Mouse (Mus musculus): Measurements from ENCODE around the gene Appl2. TPM values are rescaled to one million over a fixed set of nuclear protein-coding genes. Genes with fewer than 3 reads are reported as not detected.
"Not testable (repeated sequence)": the region's sequence is repeated elsewhere in the genome, so short reads cannot be mapped to it uniquely, and the experiment has no call there.

Appl2 gene
- 30.5 and 31.1 TPM in 2 replicates for polyA plus RNA-seq (2011; ENCODE audit: insufficient read length, low read depth, missing spikeins)

DNA sequence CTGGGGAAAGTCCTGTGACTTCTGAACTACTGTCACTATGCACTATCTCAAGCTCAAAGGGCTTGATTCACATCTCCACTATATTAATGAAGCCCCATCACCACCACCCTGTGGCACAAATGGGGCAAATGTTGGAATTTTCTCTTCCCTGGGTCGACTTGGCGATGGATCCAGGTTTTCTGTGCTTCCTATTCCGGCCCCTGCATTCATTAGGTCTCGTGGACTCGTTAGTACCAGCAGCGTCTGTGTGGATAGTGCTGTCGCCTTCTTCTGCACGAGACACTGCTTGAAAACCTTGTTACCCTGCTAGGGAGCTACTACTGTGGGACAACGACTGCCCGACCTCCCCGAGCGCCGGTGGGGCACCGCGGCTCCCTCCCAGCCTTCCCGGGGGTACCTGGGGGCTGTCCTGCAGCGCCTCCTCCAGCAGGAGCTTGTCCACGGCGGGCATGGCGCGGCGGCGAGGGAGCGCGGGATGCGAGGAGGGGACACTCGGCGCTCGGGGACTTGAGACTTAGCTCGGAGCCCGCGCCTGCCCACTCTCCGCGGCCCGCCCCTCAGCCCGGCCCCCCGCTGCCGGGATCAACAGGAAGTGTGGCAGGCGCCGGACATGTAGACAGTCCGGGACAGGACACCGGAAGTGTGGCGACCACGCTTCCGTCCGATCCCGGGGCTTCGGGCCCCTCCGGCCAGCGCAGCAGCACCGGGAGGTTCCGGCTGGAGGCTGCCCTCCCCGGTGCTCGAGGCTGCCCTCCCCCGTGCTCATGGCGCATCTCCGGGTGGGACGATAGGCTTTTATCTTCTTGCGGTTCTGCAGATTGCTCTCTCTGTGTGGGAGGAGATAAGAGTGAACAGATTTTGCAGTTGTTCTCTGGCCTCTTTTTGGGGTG lies at the start of gene Appl2:
TSS of gene Appl2 (minus strand) at position 608 of the 890 bp plus-strand sequence.
- peak within 1 kb of the TSS; percentile 63 for H3K4me3 ChIP-seq (ENCODE audit: insufficient read depth, low read length)
- TF ChIP-seq POLR2A (IDR thresholded peaks at IDR 0.05; ENCODE audit: low read depth, low read length), result peak; percentile 76
- TF ChIP-seq CTCF (IDR thresholded peaks at IDR 0.05; ENCODE audit: borderline replicate concordance, insufficient read depth, low read length), result no peak
- H3K4me1 ChIP-seq (ENCODE audit: control insufficient read depth, insufficient read depth, low read length), result no peaks in the 10 kb centered on the region
- no peak within 1 kb of the TSS for H3K27ac ChIP-seq (ENCODE audit: insufficient read depth, low read length)

DNA sequence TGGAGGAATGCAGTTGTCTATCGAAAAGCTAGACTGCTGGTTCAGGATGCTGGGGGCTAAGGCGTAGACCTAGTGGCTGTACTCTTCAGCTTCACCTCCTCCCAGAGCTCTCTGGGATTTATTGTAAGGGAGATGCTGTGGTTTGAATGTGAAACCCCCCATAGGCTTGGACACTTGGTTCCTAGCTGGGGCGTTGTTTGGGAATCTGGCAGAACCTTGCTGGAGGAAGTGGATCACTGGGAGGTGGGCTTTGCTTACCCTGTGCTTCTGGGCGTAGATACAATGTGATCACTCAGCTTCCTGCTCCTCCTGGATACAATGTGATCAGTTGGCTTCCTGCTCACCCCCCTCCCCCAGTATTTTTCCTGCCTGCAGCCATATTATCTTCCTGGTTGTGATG lies 47.7 kb upstream of the Appl2 start:
- Histone ChIP-seq H3K4me1 (ENCODE audit: control insufficient read depth, insufficient read depth, low read length) (no peaks in the 10 kb centered on the region), H3K4me3 (ENCODE audit: insufficient read depth, low read length) (no peak overlapping the region), H3K27ac (ENCODE audit: insufficient read depth, low read length) (no peak overlapping the region)
- TF ChIP-seq POLR2A (IDR thresholded peaks at IDR 0.05; ENCODE audit: low read depth, low read length) (no peak), CTCF (IDR thresholded peaks at IDR 0.05; ENCODE audit: borderline replicate concordance, insufficient read depth, low read length) (no peak)

DNA sequence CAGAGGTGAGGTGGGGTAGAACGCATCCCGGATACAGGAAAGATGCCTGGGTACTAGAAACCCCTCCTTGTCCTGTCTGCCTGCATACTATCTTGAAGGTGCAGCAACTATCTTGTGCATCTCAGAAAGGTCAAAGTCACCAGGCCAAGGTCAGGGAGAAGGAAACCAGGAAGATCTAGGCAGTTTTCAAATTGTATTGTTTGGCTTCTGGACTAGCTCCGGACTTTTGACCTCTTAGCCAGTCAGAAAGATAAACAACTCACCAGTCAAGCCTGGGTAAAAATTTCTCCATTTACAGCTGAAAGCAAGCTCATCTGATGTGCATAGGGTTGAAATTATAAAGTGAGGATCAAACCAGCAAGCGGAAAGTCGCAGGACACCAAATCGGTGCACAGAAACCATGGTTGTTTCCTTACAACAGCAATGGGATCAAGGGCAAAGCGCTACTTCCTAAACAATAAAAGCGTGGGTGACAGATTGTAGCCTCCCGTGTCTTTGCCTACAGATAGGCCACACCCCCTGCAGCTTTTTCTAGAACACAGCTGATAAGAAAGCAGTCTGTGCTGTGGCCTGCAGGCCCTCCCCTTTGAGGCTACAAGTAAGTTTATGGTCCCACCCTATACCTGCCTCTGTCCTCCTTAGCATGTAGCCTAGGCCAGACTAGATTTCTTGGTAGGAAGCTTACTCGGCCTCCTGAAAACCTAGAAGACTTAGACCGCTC lies 43.8 kb upstream of the Appl2 start:
- no peak for TF ChIP-seq CTCF (IDR thresholded peaks at IDR 0.05; ENCODE audit: borderline replicate concordance, insufficient read depth, low read length)
- no peak for TF ChIP-seq POLR2A (IDR thresholded peaks at IDR 0.05; ENCODE audit: low read depth, low read length)
- no peak overlapping the region for H3K27ac ChIP-seq (ENCODE audit: insufficient read depth, low read length)
- no peak overlapping the region for H3K4me3 ChIP-seq (ENCODE audit: insufficient read depth, low read length)
- H3K4me1 ChIP-seq (ENCODE audit: control insufficient read depth, insufficient read depth, low read length), result no peaks in the 10 kb centered on the region

DNA sequence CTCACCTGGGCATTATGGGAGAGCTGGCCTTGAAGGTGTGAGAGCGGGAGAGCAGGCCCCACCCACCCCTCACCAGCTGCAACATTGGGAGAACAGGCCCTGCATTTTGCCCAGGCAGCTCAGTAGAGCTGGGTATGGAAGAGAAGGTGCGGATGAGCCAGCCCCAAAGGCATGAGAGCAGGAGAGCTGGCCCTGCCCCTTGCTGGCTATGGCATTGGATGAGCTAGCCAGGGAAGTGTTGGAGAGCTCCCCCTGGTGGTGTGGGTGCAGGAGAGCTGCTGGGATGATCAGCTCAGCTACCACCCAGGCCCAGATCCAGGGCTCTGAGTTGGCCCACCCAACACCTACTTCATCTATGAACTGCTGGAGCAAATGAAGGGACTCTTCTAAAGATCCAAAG lies 39.7 kb upstream of the Appl2 start:
- H3K27ac ChIP-seq (ENCODE audit: insufficient read depth, low read length), result no peak overlapping the region
- H3K4me1 ChIP-seq (ENCODE audit: control insufficient read depth, insufficient read depth, low read length), result no peaks in the 10 kb centered on the region
- H3K4me3 ChIP-seq (ENCODE audit: insufficient read depth, low read length), result no peak overlapping the region
- TF ChIP-seq CTCF (IDR thresholded peaks at IDR 0.05; ENCODE audit: borderline replicate concordance, insufficient read depth, low read length) (no peak), POLR2A (IDR thresholded peaks at IDR 0.05; ENCODE audit: low read depth, low read length) (no peak)

DNA sequence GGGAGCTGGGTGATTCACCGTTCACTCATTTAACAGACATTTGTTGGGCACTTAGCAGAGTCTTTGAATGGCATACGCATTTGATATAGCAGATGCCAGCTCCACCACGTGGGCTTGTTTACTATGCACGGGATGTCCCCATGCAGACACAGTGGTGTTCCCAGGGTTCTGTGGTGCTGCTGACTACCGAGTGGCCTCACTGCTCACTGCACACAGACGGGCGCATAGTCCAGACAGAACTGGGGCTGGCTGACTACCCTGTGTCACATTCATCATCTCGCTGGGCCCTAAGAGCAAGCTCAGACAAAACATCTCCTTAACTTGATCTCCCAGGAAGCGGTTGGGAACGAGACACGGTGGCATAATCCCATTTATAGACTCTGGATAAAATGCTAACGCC lies 32.8 kb upstream of the Appl2 start:
- H3K4me1 ChIP-seq (ENCODE audit: control insufficient read depth, insufficient read depth, low read length), result no peaks in the 10 kb centered on the region
- no peak for TF ChIP-seq CTCF (IDR thresholded peaks at IDR 0.05; ENCODE audit: borderline replicate concordance, insufficient read depth, low read length)
- H3K4me3 ChIP-seq (ENCODE audit: insufficient read depth, low read length), result no peak overlapping the region
- no peak overlapping the region for H3K27ac ChIP-seq (ENCODE audit: insufficient read depth, low read length)

DNA sequence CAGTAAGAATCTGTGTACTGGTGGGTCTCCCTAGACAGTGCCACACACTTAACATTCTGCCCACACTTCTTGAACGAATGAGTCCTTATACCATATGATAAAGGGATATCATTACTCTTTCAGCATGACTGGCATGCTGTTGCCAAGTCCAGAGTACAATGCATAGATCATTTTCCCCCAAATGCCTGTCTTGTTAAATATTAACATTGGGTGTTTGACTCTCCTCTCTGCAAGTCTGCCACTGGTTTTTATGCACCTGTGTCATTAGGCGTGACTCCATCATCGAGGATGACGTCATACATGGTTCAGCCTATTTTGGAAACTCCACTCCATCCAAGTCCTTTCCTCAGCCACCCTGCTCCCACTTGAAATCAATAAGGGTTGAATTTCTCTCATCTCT lies 18.0 kb upstream of the Appl2 start:
- no peaks in the 10 kb centered on the region for H3K4me1 ChIP-seq (ENCODE audit: control insufficient read depth, insufficient read depth, low read length)
- TF ChIP-seq POLR2A (IDR thresholded peaks at IDR 0.05; ENCODE audit: low read depth, low read length) (no peak), CTCF (IDR thresholded peaks at IDR 0.05; ENCODE audit: borderline replicate concordance, insufficient read depth, low read length) (no peak)
- H3K4me3 ChIP-seq (ENCODE audit: insufficient read depth, low read length), result no peak overlapping the region
- H3K27ac ChIP-seq (ENCODE audit: insufficient read depth, low read length), result no peak overlapping the region

DNA sequence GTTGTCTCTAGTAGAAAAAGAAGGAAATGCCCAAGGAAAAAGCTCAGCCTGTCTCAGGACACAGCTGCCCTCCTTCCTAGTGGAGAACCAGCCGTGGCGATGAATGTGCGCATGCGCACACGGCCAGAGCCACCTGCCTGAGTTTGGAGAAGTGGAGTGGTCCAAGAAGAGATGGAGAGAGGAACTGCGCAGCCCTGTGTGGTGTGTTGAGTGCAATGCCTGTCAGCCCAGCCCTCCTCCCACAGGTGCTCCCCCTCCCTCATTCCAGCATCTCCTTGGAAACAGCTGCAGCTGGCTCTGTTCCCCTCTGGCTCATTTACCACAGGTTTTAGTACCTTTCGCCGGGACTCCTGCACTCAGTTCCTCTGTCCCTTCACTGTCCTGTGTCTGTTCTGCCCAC lies 13.4 kb upstream of the Appl2 start:
- Histone ChIP-seq H3K4me1 (ENCODE audit: control insufficient read depth, insufficient read depth, low read length) (no peaks in the 10 kb centered on the region), H3K27ac (ENCODE audit: insufficient read depth, low read length) (no peak overlapping the region), H3K4me3 (ENCODE audit: insufficient read depth, low read length) (no peak overlapping the region)
- TF ChIP-seq POLR2A (IDR thresholded peaks at IDR 0.05; ENCODE audit: low read depth, low read length) (no peak), CTCF (IDR thresholded peaks at IDR 0.05; ENCODE audit: borderline replicate concordance, insufficient read depth, low read length) (no peak)

DNA sequence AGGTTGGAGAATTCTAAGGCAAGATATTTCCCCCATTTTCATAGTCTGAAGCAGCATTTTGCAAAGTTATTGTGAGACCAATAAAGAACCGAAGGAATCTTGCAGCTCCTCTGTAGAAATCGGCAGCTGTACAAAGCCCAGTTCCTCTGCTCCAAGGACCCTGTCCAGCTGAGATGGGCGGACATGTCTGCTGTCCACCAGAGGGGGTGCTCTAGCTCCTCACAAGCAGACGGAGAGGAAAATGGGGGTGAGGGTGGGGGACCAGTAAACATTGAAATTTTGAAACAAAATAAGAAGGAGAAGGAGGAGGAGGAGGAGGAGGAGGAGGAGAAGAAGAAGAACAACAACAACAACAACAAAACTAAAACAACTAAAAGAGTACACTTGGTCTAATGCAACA lies 12.1 kb upstream of the Appl2 start:
- no peak overlapping the region for H3K4me3 ChIP-seq (ENCODE audit: insufficient read depth, low read length)
- no peaks in the 10 kb centered on the region for H3K4me1 ChIP-seq (ENCODE audit: control insufficient read depth, insufficient read depth, low read length)
- no peak for TF ChIP-seq POLR2A (IDR thresholded peaks at IDR 0.05; ENCODE audit: low read depth, low read length)
- TF ChIP-seq CTCF (IDR thresholded peaks at IDR 0.05; ENCODE audit: borderline replicate concordance, insufficient read depth, low read length), result peak; percentile 23; the same call in 1 of the 2 replicates

DNA sequence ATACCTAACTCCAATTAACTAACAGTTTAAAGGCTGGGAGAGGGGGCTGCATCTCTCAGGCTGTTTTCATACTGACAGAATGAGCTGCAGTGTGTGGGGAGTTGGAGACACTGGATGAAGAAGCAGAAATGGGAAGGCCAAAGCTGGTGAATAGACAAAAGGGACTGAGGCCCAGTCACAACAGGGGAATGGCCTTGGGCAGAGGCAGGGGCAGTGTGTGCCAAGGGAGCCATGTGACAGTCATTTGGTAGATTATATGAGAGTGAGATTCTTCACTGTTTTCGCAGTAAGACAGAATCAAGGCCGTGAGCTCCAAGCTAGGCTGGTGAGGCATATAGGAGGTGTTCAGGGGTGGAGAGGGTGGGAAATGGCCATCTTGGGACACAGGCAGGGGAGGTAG lies 6.1 kb upstream of the Appl2 start:
- TF ChIP-seq CTCF (IDR thresholded peaks at IDR 0.05; ENCODE audit: borderline replicate concordance, insufficient read depth, low read length) (no peak), POLR2A (IDR thresholded peaks at IDR 0.05; ENCODE audit: low read depth, low read length) (no peak)
- Histone ChIP-seq H3K27ac (ENCODE audit: insufficient read depth, low read length) (no peak overlapping the region), H3K4me3 (ENCODE audit: insufficient read depth, low read length) (no peak overlapping the region), H3K4me1 (ENCODE audit: control insufficient read depth, insufficient read depth, low read length) (no peaks in the 10 kb centered on the region)

More for the DNA sequence above, 12.1 kb upstream of the Appl2 start:
- H3K27ac ChIP-seq (ENCODE audit: insufficient read depth, low read length), result no peak overlapping the region

DNA sequence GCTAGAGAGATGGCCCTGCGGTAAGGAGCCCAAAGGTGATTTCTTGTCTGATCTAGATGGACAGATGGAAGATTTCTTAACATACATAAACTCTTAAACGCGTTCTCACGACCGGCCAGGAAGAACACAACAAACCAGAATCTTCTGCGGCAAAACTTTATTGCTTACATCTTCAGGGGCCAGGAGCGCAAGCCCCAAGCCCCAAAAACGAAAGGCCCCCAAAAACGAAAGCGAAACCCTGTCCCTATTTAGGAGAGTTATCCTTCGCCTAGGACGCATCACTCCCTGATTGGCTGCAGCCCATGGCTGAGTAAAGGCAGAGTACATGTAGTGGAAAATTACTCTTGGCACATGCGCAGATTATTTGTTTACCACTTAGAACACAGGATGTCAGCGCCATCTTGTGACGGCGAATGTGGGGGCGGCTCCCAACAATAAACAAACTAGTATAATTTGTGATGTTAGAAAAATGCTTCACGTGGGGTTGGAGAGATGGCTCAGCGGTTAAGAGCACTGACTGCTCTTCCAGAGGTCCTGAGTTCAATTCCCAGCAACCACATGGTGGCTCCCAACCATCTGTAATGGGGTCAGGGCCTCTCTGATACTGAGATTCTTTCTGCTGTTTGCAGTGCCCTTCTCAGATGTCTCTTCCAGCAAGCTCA lies 3.8 kb upstream of the Appl2 start:
- H3K27ac ChIP-seq (ENCODE audit: insufficient read depth, low read length); H3K4me3 ChIP-seq (ENCODE audit: insufficient read depth, low read length): not testable (repeated sequence)

More for the DNA sequence above, 3.8 kb upstream of the Appl2 start:
- not testable (repeated sequence) for H3K4me1 ChIP-seq (ENCODE audit: control insufficient read depth, insufficient read depth, low read length)

All from embryonic fibroblast, embryonic 13.5 days (primary cell).